Mouse (Mus musculus): ENCODE data around the gene Prrt3.

The Prrt3 gene

DNA sequence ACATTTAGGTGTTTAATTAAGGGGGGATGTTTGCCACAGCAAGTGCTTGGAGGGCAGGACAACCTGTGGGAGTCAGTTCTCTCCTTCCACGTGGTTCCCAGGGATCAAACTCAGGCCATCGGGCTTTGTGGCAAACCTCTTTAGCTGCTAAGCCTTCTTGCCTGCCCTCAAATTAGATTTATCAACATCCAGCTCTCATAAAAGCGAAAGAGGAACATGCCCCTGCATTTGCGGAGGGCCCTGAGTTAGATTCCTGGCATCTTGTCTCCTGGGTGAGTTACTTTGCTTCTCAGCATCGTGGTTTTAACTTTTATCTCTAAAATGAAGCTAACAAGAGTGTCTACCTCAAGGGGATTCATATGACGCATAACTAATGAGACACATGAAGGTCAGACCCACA lies 2.4 kb downstream of the Prrt3 start:
- Histone ChIP-seq H3K4me1 (replicated peaks; ENCODE audit: low read depth, low read length) (peaks cover 59% of the 10 kb centered on the region), H3K27me3 (ENCODE audit: insufficient read depth, low read length) (peaks cover 49% of the 10 kb centered on the region), H3K9me3 (ENCODE audit: low read length) (no peaks in the 10 kb centered on the region), H3K36me3 (ENCODE audit: insufficient read depth, low read length) (peaks cover 10% of the 10 kb centered on the region), H3K4me3 (replicated peaks; ENCODE audit: low read length) (no peak overlapping the region)
- TF ChIP-seq CTCF (conservative IDR thresholded peaks at IDR 0.05; ENCODE audit: low read length) (no peak), POU5F1 (IDR thresholded peaks at IDR 0.05; ENCODE audit: borderline replicate concordance, low read length) (no peak), NANOG (IDR thresholded peaks at IDR 0.05; ENCODE audit: borderline replicate concordance, low read length) (no peak)

DNA sequence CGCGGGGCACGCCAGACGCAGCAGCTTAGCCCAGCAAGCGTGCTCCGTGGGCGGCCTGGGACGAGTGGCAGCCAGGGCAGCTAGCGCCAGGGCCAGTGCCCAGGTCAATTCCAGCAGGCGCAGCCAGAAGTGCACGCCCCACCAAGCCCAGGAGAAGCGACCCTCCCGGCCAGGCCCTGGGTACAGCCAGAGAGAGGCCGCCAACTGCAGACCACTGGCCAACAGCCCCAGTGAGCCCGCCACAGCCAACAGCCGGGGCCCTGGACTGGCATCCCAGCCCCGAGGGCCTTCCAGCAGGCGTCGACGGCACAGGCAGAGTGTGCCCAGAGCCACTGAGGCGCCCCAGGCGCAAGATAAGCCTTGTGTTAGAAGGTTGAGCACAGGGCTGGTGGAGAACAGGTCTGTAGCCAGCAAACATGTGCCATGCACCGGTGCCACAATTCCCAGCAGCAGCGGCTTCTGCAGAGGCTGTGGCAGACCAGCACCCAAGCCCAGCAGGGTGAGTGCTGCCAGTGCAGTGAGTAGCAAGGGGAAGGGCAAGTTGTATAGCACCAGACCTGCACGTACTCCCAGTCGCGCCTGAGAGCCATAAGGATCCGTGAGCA lies 6.6 kb downstream of the Prrt3 start:
- Histone ChIP-seq H3K4me1 (replicated peaks; ENCODE audit: low read depth, low read length) (peaks cover 61% of the 10 kb centered on the region), H3K27me3 (ENCODE audit: insufficient read depth, low read length) (peaks cover 33% of the 10 kb centered on the region), H3K36me3 (ENCODE audit: insufficient read depth, low read length) (peaks cover 27% of the 10 kb centered on the region), H3K9me3 (ENCODE audit: low read length) (no peaks in the 10 kb centered on the region), H3K4me3 (replicated peaks; ENCODE audit: low read length) (peak overlapping the region; percentile 81)
- TF ChIP-seq CTCF (conservative IDR thresholded peaks at IDR 0.05; ENCODE audit: low read length) (no peak), POU5F1 (IDR thresholded peaks at IDR 0.05; ENCODE audit: borderline replicate concordance, low read length) (no peak; the same call in 1 of the 2 replicates), NANOG (IDR thresholded peaks at IDR 0.05; ENCODE audit: borderline replicate concordance, low read length) (no peak)

DNA sequence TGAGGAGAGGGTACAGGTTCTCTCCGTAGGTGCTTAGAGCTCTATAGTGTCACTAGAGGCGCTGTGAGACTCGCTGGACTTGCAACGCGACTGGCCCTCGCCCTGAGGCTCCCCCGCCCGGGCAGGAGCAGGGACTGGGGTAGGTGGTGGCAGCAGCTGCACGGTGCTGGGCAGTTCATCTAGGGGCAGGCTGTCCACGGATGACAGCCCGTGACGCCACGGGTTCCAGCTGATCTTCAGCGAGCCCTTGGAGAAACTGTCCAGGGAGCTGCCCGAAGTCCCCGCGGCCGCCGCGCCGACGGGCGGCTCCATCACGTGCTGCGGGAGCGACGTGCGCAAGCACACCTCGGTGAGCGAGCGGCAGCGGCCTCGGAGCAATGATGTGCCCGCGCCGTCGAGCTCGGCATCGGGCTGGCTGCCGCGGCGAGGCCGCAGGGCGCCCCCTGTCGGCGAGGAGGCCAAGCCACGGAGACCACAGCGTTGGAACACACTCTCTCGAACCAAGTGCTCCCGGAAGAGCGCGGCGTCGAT lies 7.4 kb downstream of the Prrt3 start:
- peak overlapping the region; percentile 81 for H3K4me3 ChIP-seq (replicated peaks; ENCODE audit: low read length)
- H3K9me3 ChIP-seq (ENCODE audit: low read length): no peaks in the 10 kb centered on the region
- peaks cover 28% of the 10 kb centered on the region for H3K27me3 ChIP-seq (ENCODE audit: insufficient read depth, low read length)
- H3K4me1 ChIP-seq (replicated peaks; ENCODE audit: low read depth, low read length): peaks cover 70% of the 10 kb centered on the region
- peaks cover 36% of the 10 kb centered on the region for H3K36me3 ChIP-seq (ENCODE audit: insufficient read depth, low read length)
- peak; percentile 12; the same call in 1 of the 2 replicates for TF ChIP-seq CTCF (conservative IDR thresholded peaks at IDR 0.05; ENCODE audit: low read length)
- no peak for TF ChIP-seq POU5F1 (IDR thresholded peaks at IDR 0.05; ENCODE audit: borderline replicate concordance, low read length)

DNA sequence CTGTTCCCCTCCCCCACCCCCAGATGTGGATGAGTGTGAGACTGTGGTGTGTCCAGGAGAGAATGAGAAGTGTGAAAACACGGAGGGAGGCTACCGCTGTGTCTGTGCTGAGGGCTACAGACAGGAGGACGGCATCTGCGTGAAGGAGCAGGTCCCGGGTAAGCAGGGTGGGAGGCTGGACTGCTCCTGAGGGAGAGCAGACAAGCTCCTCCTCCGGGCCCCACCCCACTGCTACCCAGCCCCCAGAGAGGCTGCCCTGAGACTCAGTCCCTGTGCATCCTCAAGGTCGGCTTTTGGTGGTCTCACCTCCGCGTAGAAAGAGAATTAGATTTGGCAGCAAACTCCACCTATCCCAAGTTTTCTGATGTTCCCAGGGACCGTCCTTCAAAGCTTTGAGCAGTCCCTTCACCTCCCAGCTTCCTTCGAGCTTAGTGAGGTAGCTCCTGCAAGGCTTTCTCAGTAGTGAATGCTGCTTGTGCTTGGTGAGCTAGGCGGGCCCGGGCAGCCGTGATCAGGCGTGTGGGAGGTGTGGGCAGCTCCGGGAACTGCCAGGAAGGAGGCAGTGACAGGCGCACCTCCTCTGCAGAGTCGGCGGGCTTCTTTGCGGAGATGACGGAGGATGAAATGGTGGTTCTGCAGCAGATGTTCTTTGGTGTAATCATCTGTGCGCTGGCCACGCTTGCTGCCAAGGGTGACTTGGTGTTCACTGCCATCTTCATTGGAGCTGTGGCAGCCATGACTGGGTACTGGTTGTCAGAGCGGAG lies 9.4 kb downstream of the Prrt3 start:
- peaks cover 40% of the 10 kb centered on the region for H3K36me3 ChIP-seq (ENCODE audit: insufficient read depth, low read length)
- peaks cover 83% of the 10 kb centered on the region for H3K4me1 ChIP-seq (replicated peaks; ENCODE audit: low read depth, low read length)
- TF ChIP-seq POU5F1 (IDR thresholded peaks at IDR 0.05; ENCODE audit: borderline replicate concordance, low read length) (no peak), CTCF (conservative IDR thresholded peaks at IDR 0.05; ENCODE audit: low read length) (no peak), NANOG (IDR thresholded peaks at IDR 0.05; ENCODE audit: borderline replicate concordance, low read length) (no peak)
- no peaks in the 10 kb centered on the region for H3K9me3 ChIP-seq (ENCODE audit: low read length)
- H3K4me3 ChIP-seq (replicated peaks; ENCODE audit: low read length): peak overlapping the region; percentile 81
- peaks cover 23% of the 10 kb centered on the region for H3K27me3 ChIP-seq (ENCODE audit: insufficient read depth, low read length)

DNA sequence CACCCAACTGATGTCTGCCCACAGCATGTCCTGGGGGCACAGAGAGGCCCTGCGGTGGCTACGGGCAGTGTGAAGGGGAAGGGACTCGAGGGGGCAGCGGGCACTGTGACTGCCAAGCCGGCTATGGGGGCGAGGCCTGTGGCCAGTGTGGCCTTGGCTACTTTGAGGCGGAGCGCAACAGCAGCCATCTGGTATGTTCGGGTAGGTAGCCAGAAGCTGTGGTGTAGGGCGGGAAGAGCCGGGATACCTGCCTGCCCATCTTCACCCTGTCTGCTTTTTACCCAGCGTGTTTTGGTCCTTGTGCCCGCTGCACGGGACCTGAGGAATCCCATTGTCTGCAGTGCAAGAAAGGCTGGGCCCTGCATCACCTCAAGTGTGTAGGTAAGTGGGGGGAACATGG lies 12.3 kb downstream of the Prrt3 start:
- Histone ChIP-seq H3K36me3 (ENCODE audit: insufficient read depth, low read length) (peaks cover 45% of the 10 kb centered on the region), H3K27me3 (ENCODE audit: insufficient read depth, low read length) (no peaks in the 10 kb centered on the region), H3K4me1 (replicated peaks; ENCODE audit: low read depth, low read length) (peaks cover 92% of the 10 kb centered on the region), H3K9me3 (ENCODE audit: low read length) (0 out of 2 replicates have a peak, but pooled peaks cover 5% of the 10 kb centered on the region), H3K4me3 (replicated peaks; ENCODE audit: low read length) (peak overlapping the region; percentile 41)
- no peak for TF ChIP-seq POU5F1 (IDR thresholded peaks at IDR 0.05; ENCODE audit: borderline replicate concordance, low read length)
- no peak for TF ChIP-seq CTCF (conservative IDR thresholded peaks at IDR 0.05; ENCODE audit: low read length)
- no peak for TF ChIP-seq NANOG (IDR thresholded peaks at IDR 0.05; ENCODE audit: borderline replicate concordance, low read length)

DNA sequence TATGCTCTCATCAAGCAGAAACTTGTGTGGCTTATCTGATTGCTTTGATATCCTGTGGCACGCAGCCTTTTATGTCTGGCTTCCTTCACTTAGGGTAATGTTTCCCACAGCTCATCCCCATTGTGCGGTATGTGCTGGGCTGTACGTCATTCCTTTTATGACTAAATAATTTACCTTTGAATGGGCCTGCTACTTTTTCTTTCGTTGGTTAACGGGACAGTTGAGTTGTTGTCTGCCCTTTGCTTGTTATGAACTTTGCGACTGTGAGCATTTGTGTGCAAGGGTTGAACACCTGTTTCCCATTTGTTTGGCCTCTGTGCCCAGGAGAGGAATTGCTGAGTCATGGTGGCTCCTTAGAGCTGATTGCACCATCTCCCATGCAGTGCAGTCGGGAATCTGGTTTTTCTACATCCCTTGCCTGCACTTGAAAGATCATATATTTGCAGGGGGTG lies 14.6 kb downstream of the Prrt3 start:
- H3K36me3 ChIP-seq (ENCODE audit: insufficient read depth, low read length): peaks cover 38% of the 10 kb centered on the region
- peaks cover 10% of the 10 kb centered on the region; the same call in 1 of the 2 replicates for H3K9me3 ChIP-seq (ENCODE audit: low read length)
- peaks cover 3% of the 10 kb centered on the region; the same call in 1 of the 2 replicates for H3K27me3 ChIP-seq (ENCODE audit: insufficient read depth, low read length)
- TF ChIP-seq NANOG (IDR thresholded peaks at IDR 0.05; ENCODE audit: borderline replicate concordance, low read length) (no peak), POU5F1 (IDR thresholded peaks at IDR 0.05; ENCODE audit: borderline replicate concordance, low read length) (no peak), CTCF (conservative IDR thresholded peaks at IDR 0.05; ENCODE audit: low read length) (no peak)
- peaks cover 81% of the 10 kb centered on the region for H3K4me1 ChIP-seq (replicated peaks; ENCODE audit: low read depth, low read length)
- peak overlapping the region; percentile 52 for H3K4me3 ChIP-seq (replicated peaks; ENCODE audit: low read length)

DNA sequence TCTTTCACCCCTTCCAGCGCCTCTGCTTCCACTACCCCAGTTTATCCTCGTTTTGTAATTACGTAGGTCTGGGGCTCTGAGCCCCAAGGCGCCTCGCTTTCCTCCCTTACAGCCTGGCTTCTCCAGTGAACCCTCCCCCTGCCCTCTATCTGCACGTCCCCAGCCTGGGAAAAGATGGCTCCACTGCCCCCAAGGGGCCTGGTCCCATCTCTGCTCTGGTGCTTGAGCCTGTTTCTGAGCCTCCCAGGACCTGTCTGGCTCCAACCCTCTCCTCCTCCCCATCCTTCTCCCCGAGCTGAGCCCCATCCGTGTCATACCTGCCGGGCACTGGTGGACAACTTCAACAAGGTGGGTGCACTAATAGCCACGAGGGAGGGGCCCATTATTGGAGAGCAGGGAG lies 18.0 kb downstream of the Prrt3 start:
- peaks cover 32% of the 10 kb centered on the region for H3K27me3 ChIP-seq (ENCODE audit: insufficient read depth, low read length)
- peaks cover 10% of the 10 kb centered on the region; the same call in 1 of the 2 replicates for H3K9me3 ChIP-seq (ENCODE audit: low read length)
- H3K4me1 ChIP-seq (replicated peaks; ENCODE audit: low read depth, low read length): peaks cover 84% of the 10 kb centered on the region
- peak overlapping the region; percentile 89 for H3K4me3 ChIP-seq (replicated peaks; ENCODE audit: low read length)
- peaks cover 18% of the 10 kb centered on the region for H3K36me3 ChIP-seq (ENCODE audit: insufficient read depth, low read length)
- no peak for TF ChIP-seq CTCF (conservative IDR thresholded peaks at IDR 0.05; ENCODE audit: low read length)
- no peak for TF ChIP-seq POU5F1 (IDR thresholded peaks at IDR 0.05; ENCODE audit: borderline replicate concordance, low read length)
- no peak for TF ChIP-seq NANOG (IDR thresholded peaks at IDR 0.05; ENCODE audit: borderline replicate concordance, low read length)

DNA sequence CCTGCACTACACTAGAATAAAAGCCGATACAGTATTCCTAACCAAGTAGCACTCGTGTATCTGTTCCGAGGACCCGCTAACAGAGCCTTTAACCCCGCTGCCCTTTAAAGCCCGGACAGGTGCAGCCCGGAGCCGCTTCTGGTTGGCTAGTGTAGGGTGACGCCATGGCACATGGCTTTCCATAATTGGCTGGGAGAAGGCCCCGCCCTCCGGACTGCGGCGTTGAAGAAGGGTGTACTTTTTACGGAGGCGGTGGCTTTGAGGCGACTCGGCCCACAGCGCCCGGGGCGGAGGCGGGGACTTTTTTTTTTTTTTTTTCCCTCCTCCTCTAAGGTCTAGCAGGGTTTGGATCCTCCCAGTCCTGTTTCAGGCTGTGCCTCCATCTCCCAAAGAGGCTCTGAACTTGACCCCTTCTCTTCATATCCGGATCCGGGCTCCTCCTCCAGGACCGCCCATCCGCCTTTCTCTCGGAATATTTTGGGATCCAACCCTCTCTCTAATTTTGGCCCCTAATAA lies 18.6 kb downstream of the Prrt3 start, which contains the start of gene Creld1:
TSS of gene Creld1 (plus strand) at position 198 of the 516 bp plus-strand sequence.
- TF ChIP-seq CTCF (conservative IDR thresholded peaks at IDR 0.05; ENCODE audit: low read length): no peak
- TF ChIP-seq POU5F1 (IDR thresholded peaks at IDR 0.05; ENCODE audit: borderline replicate concordance, low read length): no peak
- TF ChIP-seq NANOG (IDR thresholded peaks at IDR 0.05; ENCODE audit: borderline replicate concordance, low read length): no peak
- Histone ChIP-seq H3K36me3 (ENCODE audit: insufficient read depth, low read length) (peaks cover 15% of the 10 kb centered on the region), H3K27me3 (ENCODE audit: insufficient read depth, low read length) (peaks cover 32% of the 10 kb centered on the region), H3K9me3 (ENCODE audit: low read length) (peaks cover 10% of the 10 kb centered on the region; the same call in 1 of the 2 replicates), H3K4me1 (replicated peaks; ENCODE audit: low read depth, low read length) (peaks cover 84% of the 10 kb centered on the region), H3K4me3 (replicated peaks; ENCODE audit: low read length) (peak within 1 kb of the TSS; percentile 89)

Data from E14TG2a.4 (cell line).